Mouse (Mus musculus) CH12.LX (cell line): ENCODE measurements around the gene Zfp609. TPM values are rescaled to one million over a fixed set of nuclear protein-coding genes. Genes with fewer than 3 reads are reported as not detected.
"Not testable (repeated sequence)": the region's sequence is repeated elsewhere in the genome, so short reads cannot be mapped to it uniquely, and the experiment has no call there.

Experiments
- DNase-seq: peaks from one replicate; pipeline ENCODE4 v3.0.0-alpha.2; 2013; ENCODE audit errors: extremely low read depth
- H3K27ac ChIP-seq: 2 replicates; pipeline ENCODE4 v1.5.1; 2012; ENCODE audit warnings: low read depth, mild to moderate bottlenecking, control low read depth, moderate library complexity; ENCODE audit not compliant: insufficient read depth
- H3K27me3 ChIP-seq: replicated peaks from 2 replicates; pipeline ENCODE3; 2012; ENCODE audit warnings: inconsistent platforms
- H3K36me3 ChIP-seq, 2 experiments: replicated peaks in 1 of 2; 2 replicates each; pipeline versions ENCODE3 to v1.6.1; 2012; ENCODE audit warnings: inconsistent platforms in 1 of 2, low read length in 1 of 2, mild to moderate bottlenecking in 1 of 2, mixed read lengths in 1 of 2, moderate library complexity in 1 of 2; ENCODE audit not compliant: control insufficient read depth in 1 of 2, insufficient read depth in 1 of 2
- H3K4me1 ChIP-seq, 2 experiments: 2 replicates each; pipeline ENCODE4 v1.6.1; 2012; ENCODE audit warnings: inconsistent platforms in 1 of 2, moderate library complexity in 1 of 2; ENCODE audit not compliant: insufficient read depth in 2 of 2, control insufficient read depth in 1 of 2
- H3K4me2 ChIP-seq: 2 replicates; pipeline ENCODE4 v1.6.1; 2012; ENCODE audit warnings: low read depth, mild to moderate bottlenecking, control low read depth; ENCODE audit not compliant: poor library complexity, insufficient read depth, severe bottlenecking
- H3K4me3 ChIP-seq, 3 experiments: fragments of 150-350 bp in 1 of 3; sonication (generic) in 1 of 3; replicated peaks in 1 of 3; 2 replicates each; pipeline versions ENCODE3 to v1.5.1; 2011 to 2012; ENCODE audit warnings: low read depth in 2 of 3, low read length in 2 of 3, mild to moderate bottlenecking in 2 of 3, moderate library complexity in 2 of 3, control low read depth in 1 of 3, improper control_type of control experiment in 1 of 3, inconsistent platforms in 1 of 3, mixed read lengths in 1 of 3; ENCODE audit not compliant: poor library complexity in 1 of 3
- H3K79me2 ChIP-seq: replicated peaks from 2 replicates; pipeline ENCODE4 v1.6.1; 2012; ENCODE audit warnings: mild to moderate bottlenecking, moderate library complexity; ENCODE audit not compliant: control insufficient read depth, poor library complexity, insufficient read depth, severe bottlenecking; ENCODE audit errors: extremely low read depth
- H3K9ac ChIP-seq: 2 replicates; pipeline ENCODE4 v1.6.1; 2012; ENCODE audit warnings: low read depth, mild to moderate bottlenecking, control low read depth, moderate library complexity; ENCODE audit not compliant: insufficient read depth
- H3K9me3 ChIP-seq: replicated peaks from 2 replicates; pipeline ENCODE3; 2012; ENCODE audit warnings: low read length, inconsistent platforms, mixed read lengths
- BHLHE40 ChIP-seq: IDR thresholded peaks from 2 replicates; pipeline ENCODE4 v1.6.1; 2011; ENCODE audit warnings: mild to moderate bottlenecking, low read depth, low read length, improper control_type of control experiment
- CHD1 ChIP-seq: IDR thresholded peaks from 2 replicates; pipeline ENCODE4 v1.6.1; 2012; ENCODE audit warnings: low read depth, low read length, improper control_type of control experiment, inconsistent platforms
- CHD2 ChIP-seq: IDR thresholded peaks from 2 replicates; pipeline ENCODE4 v1.6.1; 2011; ENCODE audit warnings: low read length, improper control_type of control experiment
- CTCF ChIP-seq, 2 experiments: IDR thresholded peaks in 1 of 2; conservative IDR thresholded peaks in 1 of 2; 2 replicates each; pipeline ENCODE4 v1.5.1; 2011 to 2012; ENCODE audit warnings: low read depth in 2 of 2, low read length in 2 of 2, improper control_type of control experiment in 1 of 2, inconsistent platforms in 1 of 2, mild to moderate bottlenecking in 1 of 2, moderate library complexity in 1 of 2
- E2F4 ChIP-seq: IDR thresholded peaks from 2 replicates; pipeline ENCODE4 v1.6.1; 2011; ENCODE audit warnings: low read depth, low read length, improper control_type of control experiment; ENCODE audit not compliant: insufficient replicate concordance
- ELF1 ChIP-seq: IDR thresholded peaks from 2 replicates; pipeline ENCODE4 v1.6.1; 2014; ENCODE audit warnings: low read depth, mild to moderate bottlenecking, inconsistent platforms, low read length, improper control_type of control experiment
- GABPA ChIP-seq: IDR thresholded peaks from 2 replicates; pipeline ENCODE4 v1.6.1; 2012; ENCODE audit warnings: low read depth, low read length, improper control_type of control experiment, inconsistent platforms; ENCODE audit not compliant: insufficient replicate concordance
- KAT2A ChIP-seq: IDR thresholded peaks from 2 replicates; pipeline ENCODE4 v1.6.1; 2012; ENCODE audit warnings: low read length, improper control_type of control experiment, inconsistent platforms; ENCODE audit not compliant: insufficient replicate concordance
- MAFK ChIP-seq: IDR thresholded peaks from 2 replicates; pipeline ENCODE4 v1.6.1; 2011; ENCODE audit warnings: low read length, improper control_type of control experiment; ENCODE audit not compliant: insufficient replicate concordance
- MAX ChIP-seq: IDR thresholded peaks from 2 replicates; pipeline ENCODE4 v1.6.1; 2011; ENCODE audit warnings: low read length, improper control_type of control experiment
- MAZ ChIP-seq: IDR thresholded peaks from 2 replicates; pipeline ENCODE4 v1.6.1; 2012; ENCODE audit warnings: low read depth, mild to moderate bottlenecking, inconsistent platforms, low read length, improper control_type of control experiment, moderate library complexity
- MEF2A ChIP-seq: IDR thresholded peaks from 2 replicates; pipeline ENCODE4 v1.6.1; 2014; ENCODE audit warnings: low read depth, mild to moderate bottlenecking, inconsistent platforms, low read length, improper control_type of control experiment, borderline replicate concordance
- MXI1 ChIP-seq: IDR thresholded peaks from 2 replicates; pipeline ENCODE4 v1.6.1; 2011; ENCODE audit warnings: mild to moderate bottlenecking, low read depth, low read length, improper control_type of control experiment
- MYC ChIP-seq: IDR thresholded peaks from 2 replicates; pipeline ENCODE4 v1.6.1; 2011; ENCODE audit warnings: low read depth, mild to moderate bottlenecking, improper control_type of control experiment, low read length
- POLR2AphosphoS2 ChIP-seq: IDR thresholded peaks from 2 replicates; pipeline ENCODE4 v1.6.1; 2011; ENCODE audit warnings: low read depth, low read length, improper control_type of control experiment
- SIN3A ChIP-seq: IDR thresholded peaks from 2 replicates; pipeline ENCODE4 v1.6.1; 2012; ENCODE audit warnings: low read length, improper control_type of control experiment, inconsistent platforms
- SMC3 ChIP-seq: IDR thresholded peaks from 2 replicates; pipeline ENCODE4 v1.6.1; 2011; ENCODE audit warnings: low read depth, low read length, improper control_type of control experiment
- TBP ChIP-seq: conservative IDR thresholded peaks from 2 replicates; pipeline ENCODE4 v1.6.1; 2011; ENCODE audit warnings: low read depth, low read length, improper control_type of control experiment
- TCF12 ChIP-seq: IDR thresholded peaks from 2 replicates; pipeline ENCODE4 v1.6.1; 2014; ENCODE audit warnings: low read depth, mild to moderate bottlenecking, inconsistent platforms, low read length, improper control_type of control experiment
- USF1 ChIP-seq: IDR thresholded peaks from 2 replicates; pipeline ENCODE4 v1.6.1; 2014; ENCODE audit warnings: low read depth, mild to moderate bottlenecking, inconsistent platforms, low read length, improper control_type of control experiment
- ZC3H11A ChIP-seq: IDR thresholded peaks from 2 replicates; pipeline ENCODE4 v1.6.1; 2012; ENCODE audit warnings: low read depth, mild to moderate bottlenecking, inconsistent platforms, low read length, improper control_type of control experiment
- ZKSCAN1 ChIP-seq: IDR thresholded peaks from 2 replicates; pipeline ENCODE4 v1.6.1; 2012; ENCODE audit warnings: low read depth, inconsistent platforms, low read length, improper control_type of control experiment, borderline replicate concordance
- ZMIZ1 ChIP-seq: IDR thresholded peaks from 2 replicates; pipeline ENCODE4 v1.6.1; 2012; ENCODE audit warnings: low read depth, mild to moderate bottlenecking, inconsistent platforms, low read length, improper control_type of control experiment
- ZNF384 ChIP-seq: IDR thresholded peaks from 2 replicates; pipeline ENCODE4 v1.6.1; 2012; ENCODE audit warnings: low read depth, low read length, improper control_type of control experiment, inconsistent platforms
- dilution Hi-C: fragments of 300-500 bp; cut with MboI; formaldehyde crosslinking; loops from 2 replicates; pipeline ENCODE4 v1.14.3; 2020; ENCODE audit warnings: low sequenced_read_pairs; ENCODE audit not compliant: extremely low pct_unique_long_range_greater_than_20kb, extremely low pct_ligation_motif_present
- in situ Hi-C: fragments of 300-500 bp; cut with MboI; formaldehyde crosslinking; loops from 3 replicates; pipeline ENCODE4 v1.14.3; 2019; ENCODE audit warnings: low sequenced_read_pairs, low pct_ligation_motif_present, low pct_unique_long_range_greater_than_20kb, mixed read lengths
- polyA plus RNA-seq: library from polyadenylated mRNA; unstranded; fragments of >175 nt; gene quantifications from 2 replicates; pipeline ENCODE4 v1.2.1, GENCODE M21; 2012; ENCODE audit warnings: low read depth; ENCODE audit not compliant: insufficient read length
- total RNA-seq, 2 experiments: library from RNA; depleted of rRNA; stranded (reverse); fragments of 300-350 nt in 1 of 2; fragments of >200 nt in 1 of 2; gene quantifications; 2 replicates each; pipeline ENCODE4 v1.2.3; 2012 to 2014

Zfp609 gene
- total and polyA plus RNA-seq, 3 experiments: 1.2 to 15.4 (median 3.2) TPM

- H3K9ac ChIP-seq, H3K27ac ChIP-seq, H3K4me3 ChIP-seq, dilution Hi-C loops, in situ Hi-C loops, H3K27me3 ChIP-seq, H3K9me3 ChIP-seq, DNase-seq, H3K4me2 ChIP-seq: not testable (repeated sequence)
- Histone ChIP-seq H3K4me1 (peaks cover 0 to 19% of the 10 kb centered on the region in 2 experiments; a peak in 2 of 4 replicates), H3K36me3 (peaks cover 0 to 17% of the 10 kb centered on the region in 2 experiments), H3K79me2 (peaks cover 15% of the 10 kb centered on the region)
Measured at GRCm38 (mm10) chr9:65779619-65780018, 47.7 kb downstream of the Zfp609 start.

- H3K9me3 ChIP-seq: peaks cover 2% of the 10 kb centered on the region
- peaks cover 0 to 22% of the 10 kb centered on the region in 2 experiments; a peak in 2 of 4 replicates for H3K4me1 ChIP-seq
Measured at GRCm38 (mm10) chr9:65776874-65777432, 50.4 kb downstream of the Zfp609 start.

GRCm38 (mm10) chr9:65776137-65776872 is 51.1 kb downstream of the Zfp609 start:
- no peak overlapping the region for H3K27ac ChIP-seq
- dilution Hi-C loops: no loop called here
- H3K4me2 ChIP-seq: no peak overlapping the region
- peaks cover 2% of the 10 kb centered on the region for H3K9me3 ChIP-seq
- peaks cover 12% of the 10 kb centered on the region for H3K79me2 ChIP-seq
- no peaks in the 10 kb centered on the region for H3K27me3 ChIP-seq
- no peak overlapping the region for H3K9ac ChIP-seq
- DNase-seq: no peak
- no peak overlapping the region for H3K4me3 ChIP-seq
- H3K36me3 ChIP-seq: peaks cover 0 to 21% of the 10 kb centered on the region in 2 experiments
- in situ Hi-C loops: no loop called here
- peaks cover 0 to 22% of the 10 kb centered on the region in 2 experiments; a peak in 2 of 4 replicates for H3K4me1 ChIP-seq
- TF ChIP-seq ZC3H11A (no peak), ZMIZ1 (no peak), MAX (no peak), SIN3A (no peak), TBP (no peak), ZKSCAN1 (no peak), BHLHE40 (no peak), E2F4 (no peak), MAZ (no peak)

More at GRCm38 (mm10) chr9:65776874-65777432, 50.4 kb downstream of the Zfp609 start:
- no peak overlapping the region for H3K9ac ChIP-seq
- TF ChIP-seq SMC3 (no peak), E2F4 (no peak), TCF12 (no peak), ELF1 (no peak), ZNF384 (no peak), POLR2AphosphoS2 (no peak), MAZ (no peak), MYC (no peak), ZMIZ1 (no peak), MEF2A (no peak), SIN3A (no peak), USF1 (no peak), MAFK (no peak), CHD1 (no peak), MXI1 (no peak), GABPA (no peak), CTCF (conservative IDR thresholded peaks at IDR 0.05 in 1 of 2, IDR thresholded peaks at IDR 0.05 in 1 of 2; ENCODE audit: low read depth in 2 of 2, low read length in 2 of 2) (no peak), KAT2A (no peak), CHD2 (no peak), BHLHE40 (no peak)
- H3K27me3 ChIP-seq: no peaks in the 10 kb centered on the region
- H3K36me3 ChIP-seq: peaks cover 0 to 19% of the 10 kb centered on the region in 2 experiments
- peaks cover 12% of the 10 kb centered on the region for H3K79me2 ChIP-seq
- H3K4me2 ChIP-seq: no peak overlapping the region
- no peak for DNase-seq
- H3K27ac ChIP-seq: no peak overlapping the region
- dilution Hi-C loops (no loop called here), in situ Hi-C loops (no loop called here)
- no peak overlapping the region for H3K4me3 ChIP-seq
